Mouse (Mus musculus): ENCODE data around the gene Dnah7a. TPM values are rescaled to one million over a fixed set of nuclear protein-coding genes. Genes with fewer than 3 reads are reported as not detected.

Gene Dnah7a
- not detected in 2 replicates for polyA plus RNA-seq (2012; ENCODE audit: low replicate concordance)

GRCm38 (mm10) chr1:53706431-53707361 is at the start of gene Dnah7a:
Gene Dnah7a (minus strand): TSS chr1:53706784.

GRCm38 (mm10) chr1:53352327-53353261 is 354.0 kb downstream of the Dnah7a start, which contains the start of the genes Asdurf, Gm28551 and Asnsd1:
Gene Asdurf (minus strand): TSS chr1:53352619.
Gene Gm28551 (minus strand): TSS chr1:53352667.
Gene Asnsd1 (minus strand): TSS chr1:53352752.

Other genes starting within 250 kb of the Dnah7a start
- gene Stk17b, start 78.4 kb upstream of the Dnah7a start, polyA plus RNA-seq (2012; ENCODE audit: low replicate concordance) = 0.60 and 4.2 TPM in 2 replicates